Mouse (Mus musculus) ovary, postnatal 10 days (tissue): ENCODE measurements around the gene Clec10a.

Experiments used
- DNase-seq: peaks from one replicate; pipeline ENCODE4 v3.0.0; 2022; ENCODE audit warnings: low spot score

Gene Clec10a

DNA sequence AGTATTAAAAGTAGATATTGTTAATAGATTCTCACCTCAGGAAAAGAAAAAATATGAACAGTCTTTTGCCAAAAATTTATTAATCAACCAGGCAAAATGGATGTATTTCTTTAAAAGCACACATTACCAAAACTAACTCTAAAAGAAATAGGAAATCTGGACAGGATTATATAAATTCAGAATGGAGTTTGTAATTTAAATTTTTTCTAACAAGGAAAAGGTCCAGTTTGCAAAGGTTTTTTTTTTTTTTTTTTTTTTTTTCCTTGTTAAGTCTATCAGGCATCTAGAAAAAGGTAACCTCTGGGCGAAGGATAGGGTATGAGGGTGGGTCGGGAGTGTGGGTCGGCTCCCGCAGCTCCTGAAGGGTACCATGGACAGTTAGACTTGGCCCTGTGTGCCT lies 24.5 kb downstream of the Clec10a start:
- DNase-seq, result no peak

- no peak for DNase-seq
Observed at GRCm38 (mm10) chr11:70185120-70185519, 29.1 kb downstream of the Clec10a start.

GRCm38 (mm10) chr11:70189319-70190134 lies 33.5 kb downstream of the Clec10a start:
- DNase-seq, result no peak

DNA sequence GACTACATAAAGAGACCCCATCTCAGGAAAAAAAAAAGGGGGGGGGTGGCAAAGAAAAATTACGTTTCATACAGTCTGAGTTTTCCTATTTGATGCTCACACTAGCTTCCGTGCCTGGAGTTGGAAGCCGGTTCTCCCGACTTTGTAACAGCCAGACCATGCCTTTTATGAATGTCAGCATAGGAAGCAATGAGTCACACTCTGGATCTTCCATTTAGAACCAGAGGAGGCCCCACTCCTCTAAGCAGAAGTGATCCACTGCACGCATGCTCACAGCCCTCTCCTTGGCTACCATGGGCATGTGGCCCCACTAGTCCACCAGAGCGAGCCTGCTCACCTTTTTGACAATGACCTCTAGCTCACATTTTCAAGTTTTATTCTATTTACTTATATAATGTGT lies 35.2 kb downstream of the Clec10a start:
- no peak for DNase-seq

GRCm38 (mm10) chr11:70192157-70192556 lies 36.2 kb downstream of the Clec10a start:
- DNase-seq, result no peak

GRCm38 (mm10) chr11:70193354-70194285 lies 37.6 kb downstream of the Clec10a start:
- DNase-seq, result no peak

DNA sequence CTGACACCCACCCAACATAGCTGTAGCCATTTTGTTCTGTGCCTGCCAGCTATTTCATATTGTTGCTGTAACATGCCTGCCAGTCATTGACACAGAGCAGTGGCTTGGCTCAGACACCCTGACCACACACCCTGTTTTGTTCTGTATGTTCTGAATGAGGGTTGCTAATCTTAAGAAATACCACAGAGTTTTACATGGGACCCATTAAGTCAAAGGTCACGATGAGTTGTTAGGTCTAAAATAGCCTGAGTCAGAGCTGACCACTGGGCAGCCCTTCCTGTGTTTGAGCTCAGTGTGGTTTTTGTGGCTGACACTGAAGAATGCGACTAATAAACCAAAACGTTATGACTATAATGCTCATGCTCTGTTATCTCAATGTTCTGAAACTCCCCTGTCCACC lies 42.3 kb downstream of the Clec10a start:
- DNase-seq, result no peak

DNA sequence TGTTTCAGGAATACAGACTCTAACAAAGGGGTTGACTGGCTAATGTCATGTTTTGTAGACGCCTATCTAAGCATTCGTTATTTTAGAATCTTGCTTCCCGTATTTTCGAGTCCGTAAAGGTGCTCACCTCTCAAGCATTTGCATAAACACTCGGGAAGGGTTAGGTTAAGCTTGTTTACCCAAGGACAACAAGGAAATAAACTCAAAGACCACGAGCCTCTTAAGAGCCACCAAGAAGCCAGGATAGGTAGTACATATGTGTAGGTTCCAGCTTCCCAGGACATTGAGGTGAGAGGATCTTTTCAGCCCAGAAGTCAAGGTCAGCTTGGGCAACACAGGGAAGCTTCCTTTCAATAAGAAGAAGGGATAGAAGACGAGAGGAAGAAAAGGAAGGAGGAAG lies 43.1 kb downstream of the Clec10a start:
- DNase-seq, result no peak

GRCm38 (mm10) chr11:70200036-70200608 lies 44.1 kb downstream of the Clec10a start:
- no peak for DNase-seq

DNA sequence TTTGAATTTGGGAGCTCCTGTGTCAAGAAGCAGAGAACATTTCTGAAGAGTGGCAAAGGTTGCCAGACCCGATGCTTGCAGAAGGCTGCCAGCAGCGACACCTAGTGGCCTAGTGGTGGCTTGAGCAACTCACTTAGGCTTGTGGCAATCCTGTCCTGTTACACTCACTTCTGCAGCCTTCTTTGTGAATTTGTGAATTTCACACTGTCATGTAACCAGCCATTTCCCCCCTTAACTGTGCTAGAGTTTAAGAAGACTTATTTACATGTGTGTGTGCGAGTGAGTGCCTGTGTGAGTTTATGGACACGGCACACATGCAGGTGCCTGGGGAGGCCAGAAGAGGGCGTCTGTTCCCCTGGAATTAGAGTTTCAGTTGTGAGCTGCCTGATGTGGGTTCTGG lies 45.7 kb downstream of the Clec10a start:
- peak; percentile 69 for DNase-seq

- DNase-seq, result no peak
Observed at GRCm38 (mm10) chr11:70206801-70207200, 50.8 kb downstream of the Clec10a start.

- DNase-seq, result no peak
Observed at GRCm38 (mm10) chr11:70207283-70207682, 51.3 kb downstream of the Clec10a start.

DNA sequence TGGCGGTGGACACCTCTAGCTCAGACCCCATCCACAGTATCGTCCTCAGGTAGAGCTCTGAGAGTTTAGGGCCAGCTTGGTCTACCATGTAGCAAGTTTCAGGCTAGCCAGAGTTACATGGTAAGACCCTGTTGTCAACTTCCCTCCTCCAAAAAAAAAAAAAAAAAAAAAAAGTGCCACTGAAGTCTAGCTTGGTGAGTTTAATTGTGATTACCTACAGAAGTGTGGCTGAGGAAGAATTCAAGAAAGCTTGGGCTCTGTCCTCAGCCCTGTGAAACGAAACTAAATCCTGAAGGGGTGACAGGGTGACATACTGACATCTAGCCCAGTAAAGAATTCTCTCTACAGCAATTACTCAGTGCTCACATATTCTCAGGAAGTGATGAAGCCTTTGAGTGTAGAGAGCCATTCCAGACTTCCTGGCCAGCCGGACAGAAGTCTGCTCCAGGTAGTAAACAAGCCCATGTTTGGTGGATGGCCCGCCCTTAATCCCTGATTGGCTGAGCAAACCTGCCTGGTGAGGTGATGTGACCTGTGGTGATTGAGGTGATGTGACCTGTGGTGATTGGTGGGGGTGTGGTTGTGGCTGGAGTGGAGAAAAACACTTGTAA lies 52.9 kb downstream of the Clec10a start:
- DNase-seq, result no peak

GRCm38 (mm10) chr11:70210681-70211080 lies 54.7 kb downstream of the Clec10a start:
- no peak for DNase-seq

DNA sequence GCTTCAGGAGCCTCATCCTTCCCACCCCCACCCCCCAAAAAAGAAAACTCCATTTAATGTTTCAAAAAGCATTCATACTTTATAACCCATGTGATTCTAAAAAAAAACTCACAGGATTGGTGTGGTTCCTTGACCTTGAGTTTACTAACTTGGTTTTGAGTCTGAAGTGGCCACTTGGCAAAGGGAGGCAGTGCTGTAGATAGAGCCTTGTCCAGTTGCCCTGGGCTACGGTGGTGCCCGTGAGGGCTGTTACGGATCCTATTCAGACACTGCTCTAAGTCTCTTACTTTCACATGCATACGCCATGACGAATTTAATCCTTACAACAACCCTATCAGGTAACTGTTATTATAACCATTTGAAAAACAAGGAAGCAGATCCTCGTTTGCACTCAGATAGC lies 56.0 kb downstream of the Clec10a start:
- no peak for DNase-seq

- DNase-seq, result no peak
Observed at GRCm38 (mm10) chr11:70212423-70212822, 56.4 kb downstream of the Clec10a start, which contains the start of gene Slc16a11. TSS of gene Slc16a11 (plus strand) at chr11:70212752.

DNA sequence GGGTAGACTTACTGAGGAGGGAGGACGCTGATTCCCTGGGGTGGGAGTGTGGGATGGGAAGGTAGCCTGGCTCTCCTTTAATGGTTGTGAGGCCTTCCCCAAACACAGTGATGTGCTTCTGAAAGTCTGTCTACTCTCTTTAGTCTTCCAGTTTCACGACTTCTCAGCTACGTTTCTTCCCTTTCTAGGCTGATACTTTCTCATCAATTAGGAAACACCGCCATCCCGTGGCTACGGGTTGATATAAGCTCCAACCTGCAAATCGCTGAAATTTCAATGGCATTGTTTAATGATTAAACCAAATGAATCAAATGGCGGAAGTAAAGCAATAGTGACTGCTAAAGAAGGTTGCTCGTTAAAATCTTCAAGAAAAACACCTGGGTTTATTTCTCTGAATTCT lies 56.9 kb downstream of the Clec10a start:
- no peak for DNase-seq

- no peak for DNase-seq
Observed at GRCm38 (mm10) chr11:70213736-70214135, 57.7 kb downstream of the Clec10a start.

GRCm38 (mm10) chr11:70214191-70214855 lies 58.3 kb downstream of the Clec10a start:
- DNase-seq, result no peak

GRCm38 (mm10) chr11:70214856-70215209 lies 58.8 kb downstream of the Clec10a start:
- DNase-seq, result no peak

- DNase-seq, result no peak
Observed at GRCm38 (mm10) chr11:70215301-70215700, 59.3 kb downstream of the Clec10a start.

GRCm38 (mm10) chr11:70216103-70216502 lies 60.1 kb downstream of the Clec10a start:
- DNase-seq, result no peak
